Mouse (Mus musculus): Measurements from ENCODE around the gene Adh4. TPM values are rescaled to one million over a fixed set of nuclear protein-coding genes. Genes with fewer than 3 reads are reported as not detected.
"Not testable (repeated sequence)": the region's sequence is repeated elsewhere in the genome, so short reads cannot be mapped to it uniquely, and the experiment has no call there.

Adh4 gene
- polyA plus RNA-seq, 1 experiment = not detected

DNA sequence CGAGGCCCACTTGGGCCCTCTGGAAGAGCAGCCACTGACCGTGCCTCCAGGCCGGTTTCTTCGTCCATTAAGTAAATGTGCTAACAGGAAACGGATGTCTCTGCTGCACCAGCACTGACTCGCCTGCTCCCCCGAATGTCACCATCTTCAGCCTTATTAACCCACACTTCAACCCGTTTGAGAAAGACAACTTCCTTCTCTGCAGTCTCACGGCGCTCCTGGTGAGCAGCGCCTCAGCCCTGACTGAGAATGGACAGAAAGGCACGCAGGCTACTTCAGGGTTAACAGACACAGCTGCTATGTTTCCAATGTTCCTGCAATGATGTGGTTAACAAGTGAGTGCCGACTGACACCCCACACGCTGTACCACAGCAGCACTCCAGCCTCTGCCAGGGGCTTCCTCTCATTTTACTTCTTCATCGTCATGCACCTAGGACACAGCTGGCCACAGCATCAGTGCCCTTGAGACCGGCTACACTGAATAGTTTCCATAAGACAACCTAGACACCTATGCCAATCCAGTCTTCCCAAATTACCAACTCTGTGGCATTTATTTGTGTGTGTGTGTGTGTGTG lies 49.4 kb downstream of the Adh4 start:
- H3K27me3 ChIP-seq (ENCODE audit: control insufficient read depth, insufficient read depth, low read length) = no peaks in the 10 kb centered on the region
- TF ChIP-seq POLR2A (IDR thresholded peaks at IDR 0.05; ENCODE audit: control insufficient read depth, extremely low read depth, insufficient read depth, low read length, poor library complexity) (no peak), CTCF (IDR thresholded peaks at IDR 0.05; ENCODE audit: borderline replicate concordance, control insufficient read depth, extremely low read depth, insufficient read depth, low read length, poor library complexity) (no peak)
- DNase-seq = no peak
- H3K36me3 ChIP-seq (ENCODE audit: control insufficient read depth, insufficient read depth, low read length) = peaks cover 73% of the 10 kb centered on the region
- no peak overlapping the region for H3K4me3 ChIP-seq (ENCODE audit: control insufficient read depth, insufficient read depth, low read length)
- H3K27ac ChIP-seq (ENCODE audit: control insufficient read depth, insufficient read depth, low read length) = no peak overlapping the region
- H3K4me1 ChIP-seq (replicated peaks; ENCODE audit: control insufficient read depth, insufficient read depth, low read length) = no peaks in the 10 kb centered on the region
- WGBS = 81% methylated on average over 16 of the region's 16 CpGs

DNA sequence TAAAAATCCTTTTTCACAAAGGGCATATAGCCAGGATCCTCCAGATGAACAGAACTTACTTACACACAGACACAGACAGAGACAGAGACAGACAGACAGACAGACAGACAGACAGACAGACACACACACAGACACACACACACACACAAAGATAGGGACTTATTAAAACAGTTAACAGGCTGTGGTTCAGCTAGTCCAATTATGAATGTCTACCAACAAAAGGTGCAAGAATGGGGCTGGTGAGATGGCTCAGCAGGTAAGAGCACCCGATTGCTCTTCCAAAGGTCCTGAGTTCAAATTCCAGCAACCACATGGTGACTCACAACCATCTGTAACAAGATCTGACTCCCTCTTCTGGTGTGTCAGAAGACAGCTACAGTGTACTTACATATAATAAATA lies 51.4 kb downstream of the Adh4 start:
- not testable (repeated sequence) for H3K27me3 ChIP-seq (ENCODE audit: control insufficient read depth, insufficient read depth, low read length); DNase-seq; H3K27ac ChIP-seq (ENCODE audit: control insufficient read depth, insufficient read depth, low read length); H3K4me3 ChIP-seq (ENCODE audit: control insufficient read depth, insufficient read depth, low read length); H3K4me1 ChIP-seq (replicated peaks; ENCODE audit: control insufficient read depth, insufficient read depth, low read length)
- peaks cover 70% of the 10 kb centered on the region for H3K36me3 ChIP-seq (ENCODE audit: control insufficient read depth, insufficient read depth, low read length)
- WGBS = 100% methylated on average over 1 of the region's 1 CpGs

DNA sequence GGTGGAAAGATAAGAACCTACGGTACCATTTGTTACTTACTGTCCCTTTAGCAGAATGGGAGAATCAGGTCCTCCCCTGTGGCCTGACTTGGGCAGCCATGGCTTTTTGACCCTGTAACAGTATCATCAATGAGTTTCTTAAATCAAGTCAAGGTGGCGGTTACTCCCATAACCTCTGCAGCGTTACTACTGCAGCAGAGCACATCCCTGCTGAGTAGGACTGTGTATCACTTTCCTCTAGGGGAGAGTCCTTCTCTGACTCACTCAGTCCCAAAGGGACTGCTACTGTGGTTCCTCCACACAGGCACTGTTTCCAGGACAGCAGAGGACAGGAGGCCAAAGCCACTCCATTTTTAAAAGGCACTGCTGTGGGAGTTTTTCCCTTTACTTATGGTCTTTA lies 55.8 kb downstream of the Adh4 start:
- no peak overlapping the region for H3K4me3 ChIP-seq (ENCODE audit: control insufficient read depth, insufficient read depth, low read length)
- H3K27me3 ChIP-seq (ENCODE audit: control insufficient read depth, insufficient read depth, low read length) = no peaks in the 10 kb centered on the region
- no peaks in the 10 kb centered on the region for H3K4me1 ChIP-seq (replicated peaks; ENCODE audit: control insufficient read depth, insufficient read depth, low read length)
- no peak for TF ChIP-seq POLR2A (IDR thresholded peaks at IDR 0.05; ENCODE audit: control insufficient read depth, extremely low read depth, insufficient read depth, low read length, poor library complexity)
- no peak for TF ChIP-seq CTCF (IDR thresholded peaks at IDR 0.05; ENCODE audit: borderline replicate concordance, control insufficient read depth, extremely low read depth, insufficient read depth, low read length, poor library complexity)
- DNase-seq = no peak
- H3K36me3 ChIP-seq (ENCODE audit: control insufficient read depth, insufficient read depth, low read length) = peaks cover 50% of the 10 kb centered on the region
- H3K27ac ChIP-seq (ENCODE audit: control insufficient read depth, insufficient read depth, low read length) = no peak overlapping the region
- 99% methylated on average over 3 of the region's 3 CpGs for WGBS

DNA sequence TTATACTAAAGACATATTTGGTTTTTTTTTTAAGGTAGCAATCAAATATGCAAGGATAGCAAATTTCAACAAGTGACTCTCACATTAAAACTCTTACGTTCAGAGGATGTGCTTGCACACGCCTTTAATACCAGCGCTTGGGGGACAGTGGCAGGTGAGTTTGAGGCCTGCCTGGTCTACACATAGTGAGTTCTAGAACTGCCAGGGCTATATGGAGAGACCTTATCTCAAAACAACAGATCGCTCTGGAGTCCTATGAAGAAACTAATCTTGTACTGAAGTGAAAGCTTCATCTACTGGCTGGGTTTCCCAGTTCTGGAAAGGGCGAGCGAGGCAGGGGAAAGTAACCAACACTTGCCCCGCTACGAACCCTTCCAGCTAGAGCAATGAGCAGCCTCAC lies 64.2 kb downstream of the Adh4 start:
- H3K4me3 ChIP-seq (ENCODE audit: control insufficient read depth, insufficient read depth, low read length) = no peak overlapping the region
- no peak for TF ChIP-seq POLR2A (IDR thresholded peaks at IDR 0.05; ENCODE audit: control insufficient read depth, extremely low read depth, insufficient read depth, low read length, poor library complexity)
- no peak for TF ChIP-seq CTCF (IDR thresholded peaks at IDR 0.05; ENCODE audit: borderline replicate concordance, control insufficient read depth, extremely low read depth, insufficient read depth, low read length, poor library complexity)
- no peaks in the 10 kb centered on the region for H3K27me3 ChIP-seq (ENCODE audit: control insufficient read depth, insufficient read depth, low read length)
- H3K36me3 ChIP-seq (ENCODE audit: control insufficient read depth, insufficient read depth, low read length) = peaks cover 23% of the 10 kb centered on the region
- WGBS = 97% methylated on average over 8 of the region's 8 CpGs
- DNase-seq = no peak
- no peak overlapping the region for H3K27ac ChIP-seq (ENCODE audit: control insufficient read depth, insufficient read depth, low read length)
- H3K4me1 ChIP-seq (replicated peaks; ENCODE audit: control insufficient read depth, insufficient read depth, low read length) = no peaks in the 10 kb centered on the region

Other genes with a start within 250 kb of the Adh4 start
- not detected in 2 replicates for gene 4930579F01Rik, start 221.6 kb upstream of the Adh4 start, polyA plus RNA-seq (2012; rRNA removed)
- gene Adh7, start 197.7 kb upstream of the Adh4 start, polyA plus RNA-seq (2012; rRNA removed) = 0.03 and 0.16 TPM in 2 replicates
- 10.4 and 13.1 TPM in 2 replicates for gene Adh1, start 154.5 kb upstream of the Adh4 start, polyA plus RNA-seq (2012; rRNA removed)
- gene Adh6a, start 102.2 kb upstream of the Adh4 start, polyA plus RNA-seq (2012; rRNA removed) = 0.11 and 0.13 TPM in 2 replicates
- gene Adh6b, start 73.7 kb upstream of the Adh4 start, polyA plus RNA-seq (2012; rRNA removed) = 0.05 and 0.14 TPM in 2 replicates
- 37.5 TPM in 2 replicates for gene Adh5, start 27.6 kb downstream of the Adh4 start, polyA plus RNA-seq (2012; rRNA removed)
- 18.6 and 23.1 TPM in 2 replicates for gene Metap1, start 74.0 kb downstream of the Adh4 start, polyA plus RNA-seq (2012; rRNA removed)
- gene Eif4e, start 110.7 kb downstream of the Adh4 start, polyA plus RNA-seq (2012; rRNA removed) = 20.1 and 25.1 TPM in 2 replicates

Measured in thymus, adult 2 months (tissue).